Mouse (Mus musculus): ENCODE measurements around the gene Pcmt1.

Pcmt1 gene

GRCm38 (mm10) chr10:7680731-7681301, at the start of gene Pcmt1, which contains the start of gene Lats1:
Gene Pcmt1 (minus strand): TSS chr10:7681136.
Gene Lats1 (plus strand): TSS chr10:7681214.
- peak; percentile 90 for DNase-seq (ENCODE audit: extremely low spot score)

- DNase-seq (ENCODE audit: extremely low spot score): no peak
Observed at GRCm38 (mm10) chr10:7727011-7727410, 46.1 kb upstream of the Pcmt1 start.

- DNase-seq (ENCODE audit: extremely low spot score): no peak
Observed at GRCm38 (mm10) chr10:7726501-7726812, 45.5 kb upstream of the Pcmt1 start.

- peak; percentile 95 for DNase-seq (ENCODE audit: extremely low spot score)
Observed at GRCm38 (mm10) chr10:7725751-7726500, 45.0 kb upstream of the Pcmt1 start, which contains the start of gene Katna1. Gene Katna1 (plus strand): TSS chr10:7726000.

GRCm38 (mm10) chr10:7715056-7715455, 34.1 kb upstream of the Pcmt1 start:
- DNase-seq (ENCODE audit: extremely low spot score): no peak

- DNase-seq (ENCODE audit: extremely low spot score): no peak
Observed at GRCm38 (mm10) chr10:7712506-7712905, 31.6 kb upstream of the Pcmt1 start.

GRCm38 (mm10) chr10:7710121-7710520, 29.2 kb upstream of the Pcmt1 start:
- DNase-seq (ENCODE audit: extremely low spot score): no peak

GRCm38 (mm10) chr10:7702586-7702985, 21.6 kb upstream of the Pcmt1 start:
- DNase-seq (ENCODE audit: extremely low spot score): no peak

GRCm38 (mm10) chr10:7700120-7700519, 19.2 kb upstream of the Pcmt1 start:
- no peak for DNase-seq (ENCODE audit: extremely low spot score)

- DNase-seq (ENCODE audit: extremely low spot score): no peak
Observed at GRCm38 (mm10) chr10:7695286-7695685, 14.3 kb upstream of the Pcmt1 start.

- DNase-seq (ENCODE audit: extremely low spot score): no peak
Observed at GRCm38 (mm10) chr10:7686902-7687301, 6.0 kb upstream of the Pcmt1 start.

GRCm38 (mm10) chr10:7682249-7682648, 1.3 kb upstream of the Pcmt1 start:
- DNase-seq (ENCODE audit: extremely low spot score): no peak

GRCm38 (mm10) chr10:7681343-7682025, 548 bp upstream of the Pcmt1 start:
- DNase-seq (ENCODE audit: extremely low spot score): peak; percentile 85

GRCm38 (mm10) chr10:7673673-7674072, 7.3 kb downstream of the Pcmt1 start:
- no peak for DNase-seq (ENCODE audit: extremely low spot score)

GRCm38 (mm10) chr10:7667342-7667802, 13.6 kb downstream of the Pcmt1 start, which contains the start of gene Nup43:
Gene Nup43 (plus strand): TSS chr10:7667503.
- peak; percentile 87 for DNase-seq (ENCODE audit: extremely low spot score)

- DNase-seq (ENCODE audit: extremely low spot score): no peak
Observed at GRCm38 (mm10) chr10:7664889-7665288, 16.0 kb downstream of the Pcmt1 start.

- no peak for DNase-seq (ENCODE audit: extremely low spot score)
Observed at GRCm38 (mm10) chr10:7664027-7664526, 16.9 kb downstream of the Pcmt1 start.

- DNase-seq (ENCODE audit: extremely low spot score): peak; percentile 91
Observed at GRCm38 (mm10) chr10:7663159-7664026, 17.5 kb downstream of the Pcmt1 start.

- peak; percentile 85 for DNase-seq (ENCODE audit: extremely low spot score)
Observed at GRCm38 (mm10) chr10:7662471-7663141, 18.3 kb downstream of the Pcmt1 start.

GRCm38 (mm10) chr10:7651057-7651456, 29.9 kb downstream of the Pcmt1 start:
- no peak for DNase-seq (ENCODE audit: extremely low spot score)

- no peak for DNase-seq (ENCODE audit: extremely low spot score)
Observed at GRCm38 (mm10) chr10:7649059-7649458, 31.9 kb downstream of the Pcmt1 start.
